Mouse (Mus musculus) T-cell, adult 2 months (primary cell): ENCODE results near the gene Ttc12.

Experiments used
- DNase-seq: peaks from one replicate; pipeline ENCODE4 v3.0.0; 2022; ENCODE audit warnings: low spot score

Gene Ttc12

DNA sequence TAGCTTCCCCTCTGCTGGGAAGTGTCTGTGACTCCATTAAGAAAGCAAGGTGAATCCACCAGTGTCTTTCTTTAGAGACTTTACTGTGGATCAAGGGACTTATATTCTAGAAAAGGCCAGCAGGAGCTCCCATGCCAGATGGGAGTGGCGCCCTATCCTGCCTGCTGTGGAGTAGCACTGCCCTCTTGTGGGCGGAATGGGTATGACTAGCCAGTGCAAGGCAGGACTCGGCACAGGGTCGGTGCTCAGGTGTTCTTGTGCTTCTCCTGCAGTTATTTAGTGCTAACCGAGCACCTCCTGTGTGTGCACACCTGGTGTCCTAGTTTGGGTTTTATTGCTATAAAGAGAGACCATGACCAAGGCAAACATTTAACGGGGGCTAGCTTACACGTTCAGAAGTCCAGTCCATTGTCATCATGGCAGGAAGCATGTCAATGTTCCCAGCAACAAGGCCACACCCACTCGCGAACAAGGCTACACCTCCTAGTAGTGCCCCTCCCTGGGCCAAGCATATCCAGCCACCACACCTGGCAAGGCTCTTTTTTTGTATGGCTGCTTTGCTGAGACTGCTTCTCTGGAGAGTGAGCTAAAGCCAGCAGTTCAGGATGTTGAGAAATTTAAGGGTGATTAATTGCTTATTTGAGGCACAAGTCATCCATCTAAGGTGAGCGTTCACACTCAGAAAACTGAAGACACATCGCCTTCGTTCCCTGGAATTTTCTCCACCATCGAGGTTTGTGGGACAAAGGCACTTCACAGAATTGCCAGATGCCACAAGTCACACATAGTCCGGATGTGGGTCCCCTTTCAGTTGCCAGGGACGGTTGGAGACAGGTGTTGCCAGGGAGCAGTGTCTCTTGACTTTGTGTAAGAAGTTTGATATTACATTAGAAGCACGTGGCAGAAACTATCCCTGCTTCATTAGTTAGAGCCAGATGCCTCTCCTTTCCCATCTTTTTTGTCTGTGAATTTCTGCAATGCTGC lies 3.2 kb upstream of the Ttc12 start:
- peak; percentile 47 for DNase-seq

DNA sequence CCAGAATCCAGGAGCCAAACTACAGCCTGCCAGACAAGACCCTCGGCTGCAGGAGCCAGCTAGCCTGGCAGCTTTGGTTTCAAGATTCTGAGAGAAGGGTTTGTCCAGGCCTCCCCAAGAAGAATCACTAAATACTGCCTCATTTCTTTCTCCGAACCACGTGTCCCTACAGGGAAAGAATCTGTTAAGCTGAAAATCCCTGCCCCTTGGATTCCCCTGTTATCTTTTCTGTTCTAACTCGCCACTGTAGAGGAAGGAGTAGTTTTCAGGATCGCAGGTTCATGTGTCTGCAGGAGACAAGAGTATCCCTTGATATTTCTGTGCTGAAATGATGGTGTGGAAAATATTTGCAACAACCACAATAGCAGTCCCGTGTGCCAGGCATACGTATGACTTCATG lies 2.2 kb upstream of the Ttc12 start:
- no peak for DNase-seq

DNA sequence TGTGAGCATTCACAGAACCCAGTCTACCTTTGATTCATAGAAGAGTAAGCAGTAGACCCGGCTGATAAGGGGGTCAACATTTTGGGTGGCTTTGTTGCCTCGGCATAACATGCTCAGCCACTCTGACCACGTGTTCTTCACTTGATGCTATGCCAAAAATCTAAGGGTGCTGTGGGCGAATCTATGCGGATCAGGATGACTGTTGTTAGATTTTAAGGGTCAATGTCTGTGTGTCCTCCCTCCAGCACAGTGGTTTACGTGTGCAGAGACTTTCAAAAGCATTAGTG lies 1.6 kb upstream of the Ttc12 start:
- no peak for DNase-seq

DNA sequence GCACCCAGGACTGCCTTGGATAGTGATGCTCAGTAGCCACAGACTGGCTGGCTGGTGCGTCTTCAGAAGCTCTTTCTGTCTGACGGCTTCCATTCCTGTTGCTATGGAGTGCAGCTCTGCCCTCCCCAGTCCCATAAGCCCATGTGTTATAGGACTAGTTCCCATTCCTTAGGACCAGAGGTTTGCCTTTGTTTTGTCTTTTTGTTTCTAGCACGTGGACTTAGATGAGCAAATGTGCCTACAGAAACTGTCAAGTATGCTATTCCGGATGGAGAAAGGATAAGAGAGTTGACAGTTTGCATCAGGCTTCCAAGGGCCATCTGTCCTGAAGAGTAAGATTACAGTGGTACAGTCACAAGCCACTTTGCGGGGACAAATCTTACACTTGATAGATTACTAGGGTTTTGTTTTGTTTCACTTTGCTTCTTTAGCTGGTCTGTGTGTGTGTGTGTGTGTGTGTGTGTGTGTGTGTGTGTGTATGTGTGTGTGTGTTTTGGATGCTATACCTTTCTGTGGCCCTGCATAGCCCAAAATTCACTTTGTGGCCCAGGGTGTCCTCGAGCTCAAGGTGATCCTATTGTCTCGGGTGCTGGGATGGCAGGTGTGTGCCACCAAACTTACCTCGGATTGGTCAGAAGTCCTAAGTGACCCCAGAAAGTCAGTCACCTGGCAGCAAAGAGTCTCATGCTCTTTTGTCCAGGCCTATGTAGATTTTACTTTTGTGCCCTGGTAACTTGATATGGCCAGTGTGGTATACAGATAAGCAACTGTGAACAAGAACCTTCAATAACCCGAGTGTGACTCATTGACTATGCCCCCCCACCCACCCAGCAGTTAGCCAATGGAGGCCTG lies 1.0 kb upstream of the Ttc12 start:
- DNase-seq: no peak

DNA sequence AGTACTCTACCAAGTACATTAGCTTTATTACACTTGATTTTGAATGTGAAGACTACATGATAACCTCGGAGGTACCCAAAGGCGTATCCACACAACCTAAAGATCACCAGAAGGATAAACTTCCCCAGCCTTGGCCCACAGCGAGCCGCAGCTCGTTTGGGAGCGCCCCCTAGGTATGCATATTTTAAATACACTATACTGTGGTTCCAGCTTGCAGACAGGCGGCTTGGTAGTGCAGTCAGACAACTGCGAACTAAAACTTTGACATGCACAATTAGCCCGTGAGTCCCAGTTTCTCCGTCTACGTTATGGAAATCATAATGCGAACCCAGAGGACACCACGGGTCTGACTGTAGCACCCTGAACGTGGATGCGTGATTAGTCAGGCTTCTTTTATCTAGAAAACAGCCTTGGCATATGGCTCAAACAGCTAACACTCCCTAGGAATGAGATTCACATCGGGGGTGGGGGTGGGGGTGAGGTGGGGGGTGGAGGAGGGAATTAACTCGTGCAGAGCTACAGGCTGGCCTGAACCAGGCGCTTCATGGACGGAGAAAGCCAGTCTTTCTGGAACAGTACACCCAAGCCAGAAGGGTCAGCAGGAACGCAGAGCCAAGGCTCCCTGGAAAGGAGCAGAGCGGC lies 654 bp downstream of the Ttc12 start:
- DNase-seq: peak; percentile 6

DNA sequence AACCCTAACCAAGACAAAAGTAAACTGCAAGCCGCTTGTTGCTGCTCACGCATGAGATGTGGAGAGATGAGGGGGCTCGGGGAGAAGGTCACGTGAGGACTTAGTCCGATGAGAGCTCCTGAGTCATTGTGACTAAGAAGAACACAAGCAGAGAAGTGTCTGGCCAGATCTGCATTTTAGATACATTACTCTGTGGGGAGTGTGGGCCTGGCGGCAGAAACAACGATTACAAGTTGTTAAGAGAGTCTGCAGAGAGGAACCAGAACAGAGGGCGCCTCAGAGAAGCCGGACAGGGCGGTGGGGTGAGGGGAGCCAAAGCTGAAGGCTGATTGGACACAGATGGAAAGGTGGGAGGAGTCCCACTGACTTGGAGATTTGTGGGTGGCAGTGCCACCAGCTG lies 2.7 kb downstream of the Ttc12 start:
- no peak for DNase-seq

DNA sequence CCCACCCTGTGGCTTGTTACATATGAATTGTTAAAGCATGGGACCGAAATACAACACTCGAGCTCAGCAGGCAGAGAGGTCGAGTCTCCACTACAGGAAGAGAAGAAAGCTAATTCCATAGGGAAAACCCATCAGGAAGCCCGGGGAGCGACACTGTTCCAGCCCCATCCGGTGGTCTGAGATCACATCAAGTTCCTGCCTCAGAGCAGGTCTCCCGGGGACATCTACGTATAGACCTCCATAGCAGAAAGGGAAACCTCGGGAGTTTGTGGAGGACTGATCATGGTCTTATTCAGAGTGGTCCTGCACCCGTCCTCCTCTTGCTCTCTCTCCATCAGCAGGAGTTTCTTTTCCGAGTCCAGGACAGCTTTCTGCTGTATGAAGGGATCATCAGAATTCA lies 13.9 kb downstream of the Ttc12 start:
- DNase-seq: no peak

DNA sequence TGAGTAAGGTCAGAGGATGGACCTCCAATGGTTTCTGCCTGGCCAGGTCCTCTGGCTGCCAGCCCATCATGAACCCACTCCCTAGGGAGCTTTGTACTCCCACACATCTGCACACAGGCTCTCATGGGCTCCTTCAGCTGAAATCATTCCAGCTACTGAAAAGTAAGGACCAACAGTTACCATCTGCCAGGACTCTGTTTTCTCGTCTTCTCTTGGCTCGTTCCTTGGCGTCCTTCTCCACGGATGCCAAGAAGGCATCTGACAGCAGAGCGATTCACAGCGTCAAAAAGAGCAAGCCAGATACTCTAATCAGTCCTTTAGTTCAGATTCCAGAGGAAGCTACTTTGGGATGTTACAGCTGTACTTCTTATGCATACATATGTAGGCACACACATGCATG lies 15.1 kb downstream of the Ttc12 start:
- DNase-seq: no peak

DNA sequence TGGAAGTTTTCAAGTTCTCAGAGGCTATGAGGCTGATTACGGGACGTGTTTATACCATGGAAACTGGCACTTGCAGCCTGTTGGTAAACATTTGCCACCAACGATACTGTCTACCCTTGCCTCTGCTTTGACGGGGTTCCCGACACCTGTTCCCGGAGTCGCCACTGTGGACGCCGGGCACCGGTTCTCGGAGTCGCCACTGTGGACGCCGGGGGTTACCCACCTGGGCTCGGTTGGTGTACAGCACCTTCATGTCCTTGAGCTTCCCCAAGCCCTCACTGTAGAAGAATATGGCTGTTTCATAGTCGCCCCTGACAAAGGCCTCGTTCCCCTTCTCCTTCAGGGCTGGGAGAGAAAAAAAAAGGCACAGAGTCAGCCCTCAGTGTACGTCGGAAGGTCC lies 16.0 kb downstream of the Ttc12 start:
- no peak for DNase-seq

DNA sequence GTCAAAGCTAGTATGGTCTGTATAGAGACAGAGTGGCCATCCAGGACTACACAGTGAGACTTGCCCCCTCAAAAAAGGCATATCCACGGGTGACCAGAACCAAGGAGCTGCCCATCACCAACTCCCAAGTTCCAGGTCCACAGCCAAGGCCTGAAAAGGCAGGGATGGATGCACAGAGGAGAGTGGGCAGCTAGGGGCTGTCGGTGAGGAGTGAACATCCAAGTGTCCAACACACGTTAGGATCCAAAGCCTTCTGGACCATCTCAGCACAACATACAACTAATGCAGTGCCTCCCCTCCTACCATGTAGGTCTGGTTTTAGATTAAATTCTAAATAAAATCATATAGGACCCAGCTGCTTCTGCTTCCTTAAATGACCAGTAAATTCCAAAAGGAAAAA lies 29.9 kb downstream of the Ttc12 start:
- DNase-seq: no peak

DNA sequence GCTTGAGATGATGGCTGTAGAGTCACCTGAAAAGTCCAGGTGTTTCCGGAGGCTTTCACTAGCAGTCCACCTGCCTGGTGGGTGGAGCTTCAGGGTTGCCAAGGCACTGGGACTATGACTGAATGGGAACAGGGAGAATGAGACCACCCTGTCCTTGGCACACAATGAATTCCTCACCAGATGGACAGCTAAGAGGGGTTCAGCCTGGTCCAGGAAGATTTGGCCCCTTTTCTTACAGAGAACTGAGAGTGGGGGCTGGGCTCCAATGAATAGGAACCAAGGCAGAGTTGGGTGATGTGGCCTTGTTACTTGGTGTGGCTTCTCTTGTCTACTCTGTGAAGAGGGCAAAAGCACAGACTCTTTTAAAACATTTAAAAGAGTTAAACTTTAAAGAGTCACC lies 33.6 kb downstream of the Ttc12 start:
- DNase-seq: no peak

DNA sequence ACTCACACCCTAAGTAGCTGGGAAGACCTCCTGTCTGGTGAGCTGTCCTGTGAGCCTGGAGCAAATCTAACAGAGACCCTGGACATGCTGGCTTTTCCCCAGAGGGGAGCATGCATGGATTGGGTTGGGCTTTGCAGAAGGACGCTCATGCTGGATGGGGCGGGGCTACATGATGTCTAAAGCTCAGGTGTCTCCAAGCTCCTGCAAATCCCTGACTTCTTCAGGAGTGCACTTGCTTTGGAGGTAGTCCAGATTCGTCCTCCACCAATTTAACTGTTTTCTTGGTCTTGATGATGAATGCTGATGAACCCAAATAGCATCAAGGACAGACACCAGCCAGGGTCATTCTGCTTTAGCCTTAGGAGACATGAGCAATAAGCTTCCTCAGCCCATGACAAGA lies 35.5 kb downstream of the Ttc12 start:
- no peak for DNase-seq

DNA sequence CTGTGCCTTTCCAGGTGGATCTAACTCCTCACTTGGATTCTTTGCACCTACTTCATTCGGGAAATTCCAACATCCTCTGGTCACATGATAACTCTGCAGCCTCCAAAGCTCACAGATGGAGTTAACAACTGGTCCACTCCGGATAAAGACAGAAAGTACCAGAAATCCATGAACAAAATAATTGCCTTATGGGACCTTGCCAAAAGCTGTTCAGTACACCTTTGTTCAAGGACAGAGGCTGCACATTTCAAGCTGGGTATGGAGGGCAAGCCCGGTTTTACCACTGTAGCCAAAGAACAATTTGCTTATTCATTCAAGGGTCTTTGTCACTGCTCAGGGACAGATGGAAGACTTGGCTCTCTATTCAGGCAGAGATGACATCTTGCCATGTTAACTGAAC lies 43.4 kb downstream of the Ttc12 start:
- no peak for DNase-seq

DNA sequence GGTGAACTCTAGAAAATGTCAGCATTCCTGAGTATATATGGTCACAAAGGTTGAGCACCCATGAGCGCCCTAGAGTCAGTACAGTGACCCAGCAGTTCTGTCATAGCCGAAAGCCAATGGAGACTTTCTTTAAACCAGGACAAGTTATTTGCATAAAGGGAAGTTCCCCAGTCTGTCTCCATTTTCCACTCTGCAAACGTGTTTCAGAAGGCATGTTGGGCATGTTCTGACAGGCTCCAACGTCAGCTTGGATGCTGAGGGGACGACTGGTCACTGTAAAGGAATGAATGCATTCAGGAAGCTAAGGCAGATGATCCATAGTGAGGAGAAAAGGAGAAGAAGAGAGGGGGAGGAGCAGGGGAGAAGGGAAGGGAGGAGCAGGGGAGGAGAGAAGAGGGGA lies 58.5 kb downstream of the Ttc12 start:
- DNase-seq: no peak

DNA sequence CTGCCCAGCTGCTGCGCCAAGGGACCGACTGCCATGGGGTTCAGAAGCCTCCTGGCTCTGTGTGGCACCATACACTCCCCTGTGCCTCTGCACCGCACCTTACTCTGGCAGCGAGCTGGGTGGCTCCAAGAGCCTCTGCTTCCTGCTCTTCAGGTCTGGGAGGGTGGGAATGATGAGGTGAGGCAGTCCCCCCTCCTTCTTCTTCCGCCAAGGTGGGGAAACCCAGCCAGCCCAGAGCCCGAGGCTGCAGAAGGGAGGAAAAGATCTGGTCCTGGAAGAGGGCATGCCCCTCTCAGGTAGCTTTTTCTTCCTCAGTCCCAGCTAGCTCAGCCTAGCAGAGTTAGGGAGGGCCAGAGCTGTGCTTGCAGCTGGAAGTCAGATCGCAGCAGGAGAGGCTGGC lies 59.1 kb downstream of the Ttc12 start, which contains the start of gene Ankk1:
Gene Ankk1, minus strand, starts transcription at position 101 of the 400 bp plus-strand sequence.
- DNase-seq: no peak

DNA sequence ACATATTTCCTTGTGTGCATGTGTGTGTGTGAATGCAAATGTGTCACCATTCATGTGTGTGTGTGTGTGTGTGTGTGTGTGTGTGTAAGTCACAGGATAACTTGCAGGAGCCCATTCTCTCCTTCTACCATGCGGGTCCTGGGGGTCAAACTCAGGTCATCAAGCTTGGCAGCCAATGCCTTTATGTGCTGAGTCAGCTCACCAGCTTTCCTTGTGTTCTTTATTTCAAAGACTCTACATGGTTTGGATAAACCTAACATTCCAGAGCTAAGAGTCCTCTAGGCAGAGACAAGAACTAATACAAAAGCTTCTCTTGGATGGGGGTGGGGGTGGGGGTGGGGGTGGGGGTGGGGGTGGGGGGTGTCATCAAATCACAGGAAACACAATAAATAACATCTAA lies 60.4 kb downstream of the Ttc12 start:
- DNase-seq: no peak

DNA sequence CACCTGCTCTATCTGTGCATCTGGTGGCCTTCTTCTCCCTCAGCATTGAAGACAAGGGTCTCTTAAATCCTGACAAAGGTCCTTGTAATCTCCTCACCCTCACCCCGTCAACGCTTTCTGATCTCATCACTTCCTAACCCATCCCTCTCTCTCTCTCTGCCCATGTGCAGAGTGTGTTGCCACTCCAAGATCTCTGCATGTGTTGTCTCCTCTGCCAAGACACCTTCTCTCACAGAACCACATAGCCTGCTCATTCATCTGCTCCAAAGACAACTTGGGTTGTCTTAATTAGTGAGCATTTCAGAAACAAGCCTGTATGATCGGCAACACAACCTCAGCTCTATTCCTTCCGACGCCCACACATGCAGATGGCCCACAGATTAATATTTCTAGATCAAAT lies 62.2 kb downstream of the Ttc12 start:
- DNase-seq: no peak

DNA sequence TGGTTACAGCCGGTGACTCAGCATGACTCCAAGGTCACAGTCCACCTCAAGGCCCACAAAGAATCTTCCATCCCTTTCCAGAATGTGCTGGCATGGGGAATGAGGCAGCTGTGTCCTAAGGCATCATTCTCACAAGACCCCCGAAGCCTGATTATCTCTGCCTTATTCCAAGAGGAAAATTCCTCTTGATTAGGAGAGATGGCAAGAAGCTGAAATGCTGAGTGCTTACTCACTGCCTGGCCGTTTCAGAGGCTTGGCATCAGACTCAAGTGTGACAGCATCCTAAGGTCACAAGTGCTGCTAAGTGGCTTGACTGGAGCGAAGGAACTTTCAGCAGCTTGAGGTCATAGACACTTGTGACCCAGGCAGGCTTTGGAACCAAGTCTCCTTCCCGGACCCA lies 75.4 kb downstream of the Ttc12 start:
- DNase-seq: no peak

DNA sequence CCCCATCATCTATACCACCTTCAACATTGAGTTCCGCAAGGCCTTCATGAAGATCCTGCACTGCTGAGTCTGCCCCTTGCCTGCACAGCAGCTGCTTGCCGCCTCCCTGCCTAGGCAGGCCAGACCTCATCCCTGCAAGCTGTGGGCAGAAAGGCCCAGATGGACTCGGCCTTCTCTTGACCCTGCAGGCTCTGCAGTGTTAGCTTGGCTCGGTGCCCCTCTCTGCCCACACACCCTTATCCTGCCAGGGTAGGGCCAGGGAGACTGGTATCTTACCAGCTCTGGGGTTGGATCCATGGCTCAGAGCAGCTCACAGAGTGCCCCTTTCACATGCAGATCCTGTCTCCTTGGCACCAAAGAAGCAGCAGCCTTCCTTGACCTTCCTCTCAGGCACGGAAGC lies 79.0 kb downstream of the Ttc12 start:
- no peak for DNase-seq

DNA sequence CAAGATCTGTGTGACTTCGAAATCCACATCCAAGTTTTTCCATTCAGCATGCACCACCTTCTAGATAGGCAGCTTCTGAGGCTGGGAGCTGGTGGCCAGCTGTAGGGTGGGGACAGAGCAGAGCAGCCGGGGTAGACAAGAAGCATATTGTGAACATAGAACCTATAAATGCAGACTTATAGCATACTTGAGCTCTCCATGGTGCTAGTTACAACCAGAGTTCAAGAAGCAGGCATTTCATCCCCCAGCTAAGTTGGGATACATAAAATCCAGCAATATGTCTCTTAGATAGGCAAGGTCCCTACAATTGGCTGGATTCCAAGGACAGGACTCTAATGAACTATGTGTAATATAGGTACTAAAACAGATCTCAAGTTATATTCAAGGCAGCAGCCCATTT lies 82.3 kb downstream of the Ttc12 start:
- no peak for DNase-seq

DNA sequence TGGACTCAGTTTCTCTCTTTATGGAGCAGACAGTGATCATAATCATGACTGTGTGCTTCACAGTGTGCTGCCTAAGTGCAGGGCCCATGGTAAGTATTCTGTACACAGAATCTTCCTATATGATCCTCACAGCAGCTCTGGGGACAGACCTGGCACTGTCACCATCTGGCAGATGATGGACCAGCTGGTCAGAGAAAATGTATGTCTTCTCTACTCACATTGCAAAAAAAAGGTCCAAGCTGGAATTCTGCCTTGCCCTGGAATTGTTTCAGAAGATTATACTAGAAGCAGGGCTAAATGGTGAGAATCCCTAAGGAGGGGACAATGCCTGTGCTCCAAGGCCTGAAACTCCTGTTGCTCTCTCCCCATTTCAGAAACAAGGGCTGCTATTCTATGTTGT lies 90.0 kb downstream of the Ttc12 start:
- no peak for DNase-seq

DNA sequence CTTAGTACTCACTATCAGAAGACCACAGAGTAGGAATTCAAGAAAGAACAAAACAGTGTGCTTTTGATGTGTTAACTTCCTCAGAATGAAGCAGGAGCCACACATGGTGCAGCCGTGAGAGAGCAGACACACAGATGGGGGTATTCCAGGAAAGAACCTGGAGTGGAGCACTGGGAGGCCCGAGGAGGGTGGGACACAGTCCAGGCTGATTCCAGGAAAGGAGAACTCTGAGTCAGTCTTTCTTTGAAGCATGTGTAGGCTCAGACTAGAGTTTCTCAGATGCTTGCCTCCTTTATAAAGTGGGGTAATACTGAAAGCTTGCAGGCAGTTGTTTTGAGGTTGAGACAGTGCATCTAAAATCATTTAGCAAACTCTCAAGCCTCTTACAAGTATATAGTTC lies 93.8 kb downstream of the Ttc12 start:
- no peak for DNase-seq
